Mouse (Mus musculus): ENCODE results near the gene Gdpd4.
A peak's percentile ranks its signal among the peaks of the same experiment; 100 is the strongest.

The Gdpd4 gene

GRCm38 (mm10) chr7:97919742-97920141 lies at the start of gene Gdpd4:
Gdpd4 (plus strand) TSS chr7:97919955.
- DNase-seq (ENCODE audit: low spot score), result no peak

GRCm38 (mm10) chr7:97872396-97872795 lies 47.4 kb upstream of the Gdpd4 start:
- no peak for DNase-seq (ENCODE audit: low spot score)

GRCm38 (mm10) chr7:97873317-97873716 lies 46.4 kb upstream of the Gdpd4 start:
- no peak for DNase-seq (ENCODE audit: low spot score)

- DNase-seq (ENCODE audit: low spot score), result no peak
These were observed 41.8 kb upstream of the Gdpd4 start for GRCm38 (mm10) chr7:97877846-97878538.

DNA sequence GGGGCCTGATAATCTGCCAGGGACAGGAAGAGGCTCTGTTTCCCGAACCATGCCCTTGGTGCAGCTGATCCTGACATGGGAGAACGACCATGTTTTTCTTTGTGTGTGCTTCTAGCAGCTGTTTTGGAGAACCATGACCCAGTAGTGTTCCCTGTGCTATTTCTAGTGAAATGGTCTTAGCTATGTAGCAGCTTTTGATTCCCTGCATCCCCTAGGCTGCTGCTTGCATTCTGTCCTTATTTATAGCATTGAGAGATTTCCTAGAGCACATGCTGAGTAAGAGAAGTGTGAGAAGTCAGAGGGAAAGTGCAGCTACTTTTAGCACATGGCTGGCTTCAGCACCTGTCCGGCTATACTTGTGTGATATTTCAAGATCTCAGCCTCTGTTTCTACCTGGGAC lies 8.1 kb upstream of the Gdpd4 start:
- no peak for DNase-seq (ENCODE audit: low spot score)

GRCm38 (mm10) chr7:97914833-97915516 lies 4.8 kb upstream of the Gdpd4 start:
- DNase-seq (ENCODE audit: low spot score), result no peak

- no peak for DNase-seq (ENCODE audit: low spot score)
These were observed 6.1 kb downstream of the Gdpd4 start for GRCm38 (mm10) chr7:97925819-97926218.

- no peak for DNase-seq (ENCODE audit: low spot score)
These were observed 7.2 kb downstream of the Gdpd4 start for GRCm38 (mm10) chr7:97926978-97927377.

DNA sequence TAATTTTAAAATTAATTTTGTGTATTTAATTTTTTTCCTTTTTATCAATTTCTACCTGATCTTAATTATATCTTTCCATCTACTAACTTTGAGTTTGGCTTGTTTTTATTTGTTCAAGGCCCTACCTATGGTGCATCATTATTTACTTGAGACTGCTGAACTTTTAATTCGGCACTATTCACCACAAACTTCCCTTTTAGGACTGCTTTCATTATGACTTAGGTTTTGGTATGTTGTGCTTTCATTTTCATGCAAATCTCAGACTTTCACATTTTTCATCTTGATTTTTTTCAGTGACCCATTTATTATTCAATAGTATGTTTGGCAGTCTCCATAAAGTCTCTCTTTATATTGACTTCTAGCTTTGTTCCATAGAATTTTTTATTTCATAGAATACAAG lies 24.7 kb downstream of the Gdpd4 start:
- DNase-seq (ENCODE audit: low spot score), result no peak

DNA sequence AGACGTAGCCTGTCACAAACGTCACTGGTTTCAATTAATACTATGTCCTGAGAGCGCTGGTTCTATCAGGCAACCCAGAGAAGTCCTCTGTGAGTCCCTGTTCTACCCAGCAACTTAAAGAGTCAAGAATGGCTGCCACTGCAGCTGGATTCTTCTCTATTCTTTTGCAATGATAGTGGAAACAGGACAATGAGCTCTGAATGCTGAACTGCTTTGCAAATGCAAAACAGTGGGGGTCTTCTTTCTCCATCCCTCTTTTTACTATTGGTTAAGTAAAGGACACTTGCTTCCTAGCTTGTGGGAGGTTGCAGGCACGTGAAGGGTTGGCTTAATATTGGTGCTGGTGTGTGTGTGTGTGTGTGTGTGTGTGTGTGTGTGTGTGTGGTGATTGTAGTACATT lies 52.7 kb downstream of the Gdpd4 start:
- DNase-seq (ENCODE audit: low spot score), result no peak

- DNase-seq (ENCODE audit: low spot score), result peak; percentile 48
These were observed 57.7 kb downstream of the Gdpd4 start for GRCm38 (mm10) chr7:97977463-97977862.

GRCm38 (mm10) chr7:97984108-97984834 lies 64.5 kb downstream of the Gdpd4 start:
- DNase-seq (ENCODE audit: low spot score), result no peak

DNA sequence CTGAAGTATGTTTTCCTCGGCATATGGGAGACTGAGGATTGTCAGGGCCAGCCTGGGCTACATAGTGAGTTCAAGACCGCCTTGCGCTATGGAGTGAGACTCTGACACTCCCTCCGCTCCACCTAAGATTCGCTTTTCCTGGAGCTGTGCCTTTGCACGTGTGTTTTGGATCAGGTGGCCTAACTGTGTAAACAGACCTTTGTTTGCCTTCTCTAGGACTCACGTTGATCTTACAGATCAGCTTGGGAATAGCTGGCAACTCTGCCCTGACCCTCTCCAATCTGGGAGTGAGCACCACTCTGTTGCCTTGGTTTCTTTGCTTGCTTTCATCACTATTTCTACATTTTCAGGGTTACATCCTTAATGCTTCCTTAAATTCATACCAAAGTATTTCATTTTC lies 82.9 kb downstream of the Gdpd4 start:
- DNase-seq (ENCODE audit: low spot score), result peak; percentile 24

- DNase-seq (ENCODE audit: low spot score), result no peak
These were observed 128.5 kb downstream of the Gdpd4 start for GRCm38 (mm10) chr7:98048101-98048824.

GRCm38 (mm10) chr7:98051980-98052379 lies 132.2 kb downstream of the Gdpd4 start:
- peak; percentile 22 for DNase-seq (ENCODE audit: low spot score)

- DNase-seq (ENCODE audit: low spot score), result no peak
These were observed 134.7 kb downstream of the Gdpd4 start for GRCm38 (mm10) chr7:98054461-98054860.

- DNase-seq (ENCODE audit: low spot score), result no peak
These were observed 135.2 kb downstream of the Gdpd4 start for GRCm38 (mm10) chr7:98054942-98055341.

DNA sequence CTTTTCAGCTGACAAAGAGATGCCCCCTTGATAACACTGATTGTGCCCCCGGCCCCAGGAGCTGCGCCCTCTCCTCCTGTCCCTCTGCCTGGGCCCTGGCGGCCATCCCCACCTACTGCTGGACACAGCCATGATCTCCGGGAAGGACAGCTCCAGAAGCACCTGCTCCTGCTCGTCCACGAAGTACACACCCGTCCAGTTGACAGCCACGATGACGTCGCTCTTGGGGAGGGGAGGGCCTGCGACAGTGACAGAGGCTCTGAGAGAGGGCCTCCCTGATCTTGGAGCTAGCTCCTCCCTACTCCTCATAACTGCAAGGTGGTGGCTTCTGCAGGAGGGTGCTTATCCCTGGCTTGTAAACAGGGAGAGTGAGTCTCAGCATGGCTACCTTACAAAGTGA lies 146.5 kb downstream of the Gdpd4 start:
- DNase-seq (ENCODE audit: low spot score), result no peak

DNA sequence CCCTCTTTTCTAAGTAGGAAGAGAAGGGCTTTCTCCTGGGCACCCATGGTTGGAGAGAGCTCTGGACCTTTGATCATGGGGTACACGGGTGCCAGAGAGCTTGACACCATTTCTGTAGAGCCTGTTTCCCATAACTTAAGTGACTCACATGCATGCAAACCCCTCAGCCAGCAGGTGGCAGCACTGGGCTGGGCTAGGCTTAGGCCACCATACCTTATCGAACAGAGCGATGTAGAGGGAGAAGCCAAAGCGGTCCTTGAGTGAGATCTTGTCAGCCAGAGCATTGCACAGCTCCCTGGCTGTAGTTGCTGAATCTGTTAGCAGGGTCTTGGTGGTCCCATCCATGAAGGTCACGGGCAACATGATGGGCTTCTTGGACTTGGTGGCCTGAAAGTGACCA lies 151.9 kb downstream of the Gdpd4 start:
- DNase-seq (ENCODE audit: low spot score), result peak; percentile 84

DNA sequence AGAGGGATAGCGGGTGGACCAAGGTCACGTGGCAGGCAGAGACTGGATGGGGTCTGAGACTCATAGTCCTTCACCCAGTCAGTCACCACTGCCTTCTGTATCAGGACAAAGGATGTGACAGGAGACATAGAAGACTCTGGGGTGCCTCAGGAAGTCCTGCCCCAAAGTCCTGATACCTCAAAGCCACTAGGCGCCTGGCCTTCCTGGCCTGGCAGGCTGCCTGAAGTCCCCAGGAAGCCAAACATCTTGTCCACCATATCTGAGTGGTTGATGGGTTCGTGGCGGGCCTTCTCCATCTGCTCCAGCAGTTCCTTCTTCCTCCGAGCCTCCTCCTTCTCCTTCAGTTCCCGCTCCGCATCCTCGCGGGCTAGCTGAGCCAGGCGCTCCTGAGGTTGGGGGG lies 157.7 kb downstream of the Gdpd4 start:
- no peak for DNase-seq (ENCODE audit: low spot score)

GRCm38 (mm10) chr7:98082376-98082775 lies 162.6 kb downstream of the Gdpd4 start:
- no peak for DNase-seq (ENCODE audit: low spot score)

DNA sequence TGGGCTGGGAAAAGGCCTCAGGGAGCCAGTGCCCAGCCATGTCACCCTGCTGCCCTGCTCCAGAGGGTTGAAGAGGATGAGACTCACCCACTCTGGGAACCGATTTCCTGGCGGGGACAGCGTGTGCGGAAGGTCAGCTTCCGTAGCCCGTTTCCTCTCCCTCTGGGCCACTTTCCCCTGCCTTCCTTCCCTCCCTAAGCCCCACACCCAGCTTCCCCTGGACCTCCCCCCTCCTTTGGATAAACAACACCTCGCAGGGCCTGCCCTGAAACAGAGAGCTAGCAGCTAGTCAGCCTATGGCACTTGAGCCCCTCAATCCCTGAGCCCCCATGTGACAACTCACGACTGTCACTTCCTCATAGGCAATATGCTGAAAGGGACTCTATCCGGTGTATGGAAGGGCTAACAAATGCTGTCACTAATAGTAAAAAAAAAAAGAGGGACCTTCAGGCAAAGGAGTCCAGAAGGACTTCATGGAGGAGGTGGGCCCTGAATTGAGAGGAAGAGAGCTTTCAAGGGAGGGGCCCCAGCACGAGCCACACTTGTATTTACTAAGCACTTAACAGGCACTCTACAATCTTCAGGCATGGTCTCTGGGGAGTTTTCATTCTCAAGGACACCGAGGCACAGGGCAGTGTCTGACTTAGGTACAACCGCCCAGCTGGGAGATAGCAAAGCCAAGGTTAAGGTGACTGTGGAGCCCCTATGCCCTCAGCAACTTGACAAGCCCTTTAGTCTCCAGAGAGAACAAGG lies 165.0 kb downstream of the Gdpd4 start:
- peak; percentile 40 for DNase-seq (ENCODE audit: low spot score)

All from lung, postnatal 25 days (tissue).